Mouse (Mus musculus): Measurements from ENCODE around the gene Capza3. TPM values are rescaled to one million over a fixed set of nuclear protein-coding genes. Genes with fewer than 3 reads are reported as not detected.

The Capza3 gene
- not detected for polyA plus RNA-seq (2014; fragmentation: Illumina TruSeq; extraction: RNeasy Lipid Tissue Mini Kit (QIAGEN cat#74804); ENCODE audit: low read depth, low replicate concordance)

GRCm38 (mm10) chr6:140040952-140041351 lies at the start of gene Capza3:
Capza3 (plus strand) TSS chr6:140041252.

GRCm38 (mm10) chr6:140041357-140041756 lies 305 bp downstream of the Capza3 start, which contains the start of gene Plcz1:
Plcz1 (minus strand) TSS chr6:140041457.

Other genes starting within 250 kb of the Capza3 start
- gene Plcz1, start 205 bp downstream of the Capza3 start, polyA plus RNA-seq (2014; fragmentation: Illumina TruSeq; extraction: RNeasy Lipid Tissue Mini Kit (QIAGEN cat#74804); ENCODE audit: low read depth, low replicate concordance), result not detected